Mouse (Mus musculus): Measurements from ENCODE around the gene Taf4.

DNA sequence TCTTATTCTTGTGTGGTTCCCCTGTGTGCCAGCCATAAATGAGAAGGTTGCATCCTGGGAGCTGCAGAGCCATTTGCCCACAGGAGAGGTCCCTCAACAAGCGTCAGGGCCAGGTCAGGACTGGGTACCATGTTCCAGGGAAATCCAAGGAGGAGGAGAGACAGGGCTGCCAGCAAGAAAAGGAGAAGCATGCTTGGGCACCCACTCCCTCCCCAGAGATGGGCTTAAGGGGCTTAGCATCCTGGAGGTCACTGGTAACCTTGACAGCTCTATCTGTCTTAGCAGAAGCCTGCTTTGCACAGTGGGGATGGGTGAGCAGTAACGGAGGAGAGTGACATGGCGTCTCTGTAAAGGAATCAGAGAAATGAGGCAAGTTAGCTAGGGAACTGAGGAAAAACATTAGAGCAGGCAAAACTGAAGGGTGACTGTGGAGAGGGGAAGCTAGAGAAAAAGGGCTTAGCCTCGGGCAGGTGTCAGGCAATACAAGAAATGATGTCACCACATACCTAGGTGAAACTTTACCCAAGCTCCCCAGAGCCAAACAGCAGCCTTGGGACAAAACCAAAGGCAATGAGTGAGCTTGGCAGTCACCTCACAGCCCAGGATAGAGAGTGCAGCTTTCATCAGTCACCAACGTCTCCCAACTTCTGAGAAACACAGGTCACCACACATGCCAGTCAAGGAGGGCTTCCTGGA is 29.4 kb upstream of the Taf4 start:
- TF ChIP-seq CTCF (IDR thresholded peaks at IDR 0.05) (no peak), EP300 (IDR thresholded peaks at IDR 0.05) (no peak)

Data from lung, postnatal 0 days (tissue).